Mouse (Mus musculus) heart, postnatal 4 days (tissue): Measurements from ENCODE around the gene Plekhg5. TPM values are rescaled to one million over a fixed set of nuclear protein-coding genes. Genes with fewer than 3 reads are reported as not detected.

Experiments used
- DNase-seq: peaks from one replicate; pipeline ENCODE4 v3.0.0; 2021
- total RNA-seq, 2 experiments: library from RNA; stranded (reverse); gene quantifications; 2 replicates each; pipeline ENCODE4 v1.2.3; 2021

Plekhg5 gene
- total RNA-seq, 2 experiments from 2014 or later = 35.0 to 35.3 TPM

GRCm38 (mm10) chr4:152097911-152098799, 25.9 kb downstream of the Plekhg5 start:
- no peak for DNase-seq

- DNase-seq = no peak
Observed at GRCm38 (mm10) chr4:152100541-152100940, 28.2 kb downstream of the Plekhg5 start.

- DNase-seq = no peak
Observed at GRCm38 (mm10) chr4:152101081-152101653, 28.9 kb downstream of the Plekhg5 start.

GRCm38 (mm10) chr4:152101921-152102320, 29.6 kb downstream of the Plekhg5 start:
- DNase-seq = no peak

- DNase-seq = peak; percentile 86
Observed at GRCm38 (mm10) chr4:152103025-152103424, 30.7 kb downstream of the Plekhg5 start.

- no peak for DNase-seq
Observed at GRCm38 (mm10) chr4:152106746-152107145, 34.4 kb downstream of the Plekhg5 start.

- no peak for DNase-seq
Observed at GRCm38 (mm10) chr4:152107493-152107892, 35.2 kb downstream of the Plekhg5 start.

GRCm38 (mm10) chr4:152107971-152108509, 35.7 kb downstream of the Plekhg5 start:
- DNase-seq = peak; percentile 72

- DNase-seq = no peak
Observed at GRCm38 (mm10) chr4:152108673-152109072, 36.4 kb downstream of the Plekhg5 start.

- no peak for DNase-seq
Observed at GRCm38 (mm10) chr4:152109509-152109908, 37.2 kb downstream of the Plekhg5 start.

- DNase-seq = no peak
Observed at GRCm38 (mm10) chr4:152110689-152111088, 38.4 kb downstream of the Plekhg5 start.

- no peak for DNase-seq
Observed at GRCm38 (mm10) chr4:152112329-152112728, 40.0 kb downstream of the Plekhg5 start.

GRCm38 (mm10) chr4:152114080-152114479, 41.8 kb downstream of the Plekhg5 start:
- DNase-seq = no peak

GRCm38 (mm10) chr4:152115921-152116612, 43.8 kb downstream of the Plekhg5 start, which contains the start of gene Tnfrsf25:
TSS of gene Tnfrsf25 (plus strand) at chr4:152115934.
- DNase-seq = no peak

GRCm38 (mm10) chr4:152117538-152117937, 45.2 kb downstream of the Plekhg5 start:
- DNase-seq = no peak

GRCm38 (mm10) chr4:152119396-152120292, 47.3 kb downstream of the Plekhg5 start:
- peak; percentile 73 for DNase-seq

- no peak for DNase-seq
Observed at GRCm38 (mm10) chr4:152120311-152121182, 48.2 kb downstream of the Plekhg5 start.

GRCm38 (mm10) chr4:152121183-152121505, 48.8 kb downstream of the Plekhg5 start:
- no peak for DNase-seq

GRCm38 (mm10) chr4:152124361-152124961, 52.2 kb downstream of the Plekhg5 start:
- no peak for DNase-seq
